Mouse (Mus musculus): ENCODE measurements around the gene Glis1. TPM values are rescaled to one million over a fixed set of nuclear protein-coding genes. Genes with fewer than 3 reads are reported as not detected.

The Glis1 gene
- polyA plus RNA-seq, 1 experiment = 2.8 TPM

DNA sequence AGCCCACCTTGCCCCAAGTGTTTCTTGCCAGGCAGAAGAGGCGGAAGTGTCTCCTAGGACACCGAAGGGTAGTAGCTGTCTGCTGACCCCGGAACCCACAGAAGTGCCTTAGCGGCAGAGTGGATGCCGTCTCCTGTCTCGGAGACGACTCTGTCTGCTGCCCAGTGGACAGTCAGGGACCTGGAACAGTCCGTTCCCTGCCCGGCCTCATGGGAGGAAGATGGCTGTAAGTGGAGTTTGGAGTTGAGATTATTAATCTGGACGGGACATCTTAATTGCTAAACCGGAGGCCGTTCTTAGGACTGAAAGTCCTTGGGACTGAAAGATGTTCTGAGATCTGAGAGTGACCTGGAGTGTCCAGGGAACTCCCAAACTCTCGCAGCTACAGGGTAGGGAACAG lies 15.1 kb downstream of the Glis1 start:
- Histone ChIP-seq H3K27ac (ENCODE audit: control insufficient read depth, insufficient read depth, low read depth, low read length) (no peak overlapping the region), H3K27me3 (ENCODE audit: control insufficient read depth, insufficient read depth, low read length) (no peaks in the 10 kb centered on the region), H3K4me1 (ENCODE audit: control insufficient read depth, insufficient read depth, low read length) (no peaks in the 10 kb centered on the region; the same call in none of the 2 replicates), H3K36me3 (ENCODE audit: control insufficient read depth, insufficient read depth, low read length) (no peaks in the 10 kb centered on the region), H3K4me3 (ENCODE audit: control insufficient read depth, low read depth, low read length) (no peak overlapping the region)
- TF ChIP-seq CTCF (IDR thresholded peaks at IDR 0.05; ENCODE audit: control insufficient read depth, insufficient read depth, insufficient replicate concordance, low read depth, low read length) = no peak
- TF ChIP-seq POLR2A (IDR thresholded peaks at IDR 0.05; ENCODE audit: control insufficient read depth, low read depth, low read length) = no peak

GRCm38 (mm10) chr4:107452266-107453015 lies 18.1 kb downstream of the Glis1 start:
- Histone ChIP-seq H3K27ac (ENCODE audit: control insufficient read depth, insufficient read depth, low read depth, low read length) (no peak overlapping the region), H3K36me3 (ENCODE audit: control insufficient read depth, insufficient read depth, low read length) (no peaks in the 10 kb centered on the region), H3K4me1 (ENCODE audit: control insufficient read depth, insufficient read depth, low read length) (no peaks in the 10 kb centered on the region; the same call in none of the 2 replicates), H3K27me3 (ENCODE audit: control insufficient read depth, insufficient read depth, low read length) (no peaks in the 10 kb centered on the region), H3K4me3 (ENCODE audit: control insufficient read depth, low read depth, low read length) (no peak overlapping the region)
- TF ChIP-seq POLR2A (IDR thresholded peaks at IDR 0.05; ENCODE audit: control insufficient read depth, low read depth, low read length) (no peak), CTCF (IDR thresholded peaks at IDR 0.05; ENCODE audit: control insufficient read depth, insufficient read depth, insufficient replicate concordance, low read depth, low read length) (no peak)

DNA sequence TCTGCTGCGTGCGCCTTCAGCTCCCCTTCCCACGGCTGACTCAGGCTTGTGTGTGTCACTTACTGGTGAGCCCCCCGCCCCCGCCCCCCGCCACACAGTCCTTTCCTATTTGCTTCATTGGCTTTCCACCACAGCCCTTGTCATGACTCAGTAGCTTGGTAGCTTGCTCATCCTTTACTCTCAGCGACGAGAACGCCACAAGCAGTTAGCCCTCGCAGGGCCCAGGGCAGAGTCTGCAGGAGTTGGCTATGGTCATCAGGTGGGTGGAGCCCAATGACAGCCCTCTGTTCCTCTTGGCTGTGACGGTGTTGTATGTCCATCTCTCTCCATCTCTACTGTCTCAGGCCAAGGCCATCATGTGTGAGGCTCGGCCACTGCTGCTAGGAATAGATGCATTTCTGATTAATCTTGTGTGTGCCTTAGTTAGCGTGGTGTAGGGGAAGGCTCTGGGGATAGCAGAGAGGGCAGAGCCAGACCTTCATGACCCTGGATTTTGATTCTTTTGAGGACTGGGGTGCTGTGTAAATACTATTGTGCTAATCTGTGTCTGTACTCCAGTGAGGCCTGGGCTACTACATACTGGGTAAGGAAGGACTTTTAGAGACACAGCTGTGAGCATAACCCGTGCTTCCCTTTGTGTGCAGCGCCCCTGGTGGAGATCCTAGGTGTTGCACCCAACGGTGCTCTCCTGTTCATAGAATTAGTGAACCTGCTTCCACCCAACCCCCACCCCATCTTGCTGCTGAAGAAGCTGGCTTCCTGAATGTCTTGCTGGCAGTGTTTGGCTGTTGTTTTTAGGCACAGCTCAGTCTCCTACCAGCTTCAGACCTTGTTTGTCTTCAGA lies 19.0 kb downstream of the Glis1 start:
- Histone ChIP-seq H3K27ac (ENCODE audit: control insufficient read depth, insufficient read depth, low read depth, low read length) (no peak overlapping the region), H3K4me3 (ENCODE audit: control insufficient read depth, low read depth, low read length) (no peak overlapping the region), H3K27me3 (ENCODE audit: control insufficient read depth, insufficient read depth, low read length) (no peaks in the 10 kb centered on the region), H3K4me1 (ENCODE audit: control insufficient read depth, insufficient read depth, low read length) (no peaks in the 10 kb centered on the region; the same call in none of the 2 replicates), H3K36me3 (ENCODE audit: control insufficient read depth, insufficient read depth, low read length) (no peaks in the 10 kb centered on the region)
- TF ChIP-seq CTCF (IDR thresholded peaks at IDR 0.05; ENCODE audit: control insufficient read depth, insufficient read depth, insufficient replicate concordance, low read depth, low read length) (peak; percentile 93), POLR2A (IDR thresholded peaks at IDR 0.05; ENCODE audit: control insufficient read depth, low read depth, low read length) (no peak)

- Histone ChIP-seq H3K36me3 (ENCODE audit: control insufficient read depth, insufficient read depth, low read length) (no peaks in the 10 kb centered on the region), H3K27me3 (ENCODE audit: control insufficient read depth, insufficient read depth, low read length) (no peaks in the 10 kb centered on the region), H3K4me3 (ENCODE audit: control insufficient read depth, low read depth, low read length) (no peak overlapping the region), H3K4me1 (ENCODE audit: control insufficient read depth, insufficient read depth, low read length) (no peaks in the 10 kb centered on the region; the same call in 1 of the 2 replicates), H3K27ac (ENCODE audit: control insufficient read depth, insufficient read depth, low read depth, low read length) (no peak overlapping the region)
- TF ChIP-seq POLR2A (IDR thresholded peaks at IDR 0.05; ENCODE audit: control insufficient read depth, low read depth, low read length) = no peak
- no peak for TF ChIP-seq CTCF (IDR thresholded peaks at IDR 0.05; ENCODE audit: control insufficient read depth, insufficient read depth, insufficient replicate concordance, low read depth, low read length)
Measured at GRCm38 (mm10) chr4:107457602-107458001, 23.2 kb downstream of the Glis1 start.

- Histone ChIP-seq H3K4me1 (ENCODE audit: control insufficient read depth, insufficient read depth, low read length) (no peaks in the 10 kb centered on the region; the same call in 1 of the 2 replicates), H3K4me3 (ENCODE audit: control insufficient read depth, low read depth, low read length) (no peak overlapping the region), H3K27ac (ENCODE audit: control insufficient read depth, insufficient read depth, low read depth, low read length) (no peak overlapping the region), H3K36me3 (ENCODE audit: control insufficient read depth, insufficient read depth, low read length) (no peaks in the 10 kb centered on the region), H3K27me3 (ENCODE audit: control insufficient read depth, insufficient read depth, low read length) (no peaks in the 10 kb centered on the region)
- TF ChIP-seq CTCF (IDR thresholded peaks at IDR 0.05; ENCODE audit: control insufficient read depth, insufficient read depth, insufficient replicate concordance, low read depth, low read length) (no peak), POLR2A (IDR thresholded peaks at IDR 0.05; ENCODE audit: control insufficient read depth, low read depth, low read length) (no peak)
Measured at GRCm38 (mm10) chr4:107458907-107459306, 24.5 kb downstream of the Glis1 start.

DNA sequence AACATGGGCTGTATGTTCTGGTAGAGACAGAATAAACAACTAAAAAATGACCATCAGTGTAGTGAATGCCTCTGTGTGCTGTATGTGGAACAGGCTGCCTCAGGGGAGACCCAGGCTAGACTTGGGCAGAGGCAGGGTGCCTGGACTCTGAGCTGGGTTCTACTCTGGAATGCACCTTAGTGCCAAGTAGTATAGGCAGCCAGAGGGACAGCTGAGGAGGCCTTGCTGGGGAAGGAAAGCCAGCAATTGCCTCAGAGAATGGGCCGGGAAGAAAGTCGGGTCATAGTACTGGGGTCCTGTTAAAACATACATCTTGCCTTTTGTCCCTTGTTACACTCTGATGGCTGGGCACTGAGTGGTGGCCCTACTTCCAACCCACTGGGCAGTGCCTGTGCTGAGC lies 25.1 kb downstream of the Glis1 start:
- H3K27ac ChIP-seq (ENCODE audit: control insufficient read depth, insufficient read depth, low read depth, low read length) = no peak overlapping the region
- H3K4me1 ChIP-seq (ENCODE audit: control insufficient read depth, insufficient read depth, low read length) = no peaks in the 10 kb centered on the region
- TF ChIP-seq CTCF (IDR thresholded peaks at IDR 0.05; ENCODE audit: control insufficient read depth, insufficient read depth, insufficient replicate concordance, low read depth, low read length) = no peak
- no peak for TF ChIP-seq POLR2A (IDR thresholded peaks at IDR 0.05; ENCODE audit: control insufficient read depth, low read depth, low read length)

DNA sequence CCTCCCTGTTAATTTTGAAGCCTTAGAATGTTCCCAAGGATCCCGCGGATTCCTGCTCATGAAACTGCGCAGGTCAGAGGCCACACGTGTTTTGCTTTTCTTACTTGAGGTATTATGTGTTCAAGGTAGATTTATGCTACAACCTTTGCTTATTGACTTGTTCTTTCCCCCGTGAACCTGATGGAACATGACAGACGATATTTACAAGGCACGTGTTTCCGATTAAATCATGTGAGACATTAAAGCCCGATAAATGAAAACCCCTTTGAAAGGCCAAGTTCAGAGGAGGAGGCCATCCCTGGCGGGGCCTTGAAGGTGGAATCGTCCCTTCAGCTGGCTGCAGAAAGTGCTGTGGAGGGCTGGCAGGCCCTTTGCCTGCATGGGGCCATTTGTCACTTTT lies 26.1 kb downstream of the Glis1 start:
- Histone ChIP-seq H3K4me1 (ENCODE audit: control insufficient read depth, insufficient read depth, low read length) (no peaks in the 10 kb centered on the region), H3K27me3 (ENCODE audit: control insufficient read depth, insufficient read depth, low read length) (no peaks in the 10 kb centered on the region), H3K27ac (ENCODE audit: control insufficient read depth, insufficient read depth, low read depth, low read length) (no peak overlapping the region), H3K4me3 (ENCODE audit: control insufficient read depth, low read depth, low read length) (no peak overlapping the region), H3K36me3 (ENCODE audit: control insufficient read depth, insufficient read depth, low read length) (no peaks in the 10 kb centered on the region)
- TF ChIP-seq POLR2A (IDR thresholded peaks at IDR 0.05; ENCODE audit: control insufficient read depth, low read depth, low read length) = no peak
- no peak for TF ChIP-seq CTCF (IDR thresholded peaks at IDR 0.05; ENCODE audit: control insufficient read depth, insufficient read depth, insufficient replicate concordance, low read depth, low read length)

More for the DNA sequence above, 25.1 kb downstream of the Glis1 start:
- H3K4me3 ChIP-seq (ENCODE audit: control insufficient read depth, low read depth, low read length) = no peak overlapping the region
- no peaks in the 10 kb centered on the region for H3K27me3 ChIP-seq (ENCODE audit: control insufficient read depth, insufficient read depth, low read length)
- no peaks in the 10 kb centered on the region for H3K36me3 ChIP-seq (ENCODE audit: control insufficient read depth, insufficient read depth, low read length)

All from testis, adult 2 months (tissue).